1 mouse cellular context compared by ENCODE assay signal in the genomic region with DNA sequence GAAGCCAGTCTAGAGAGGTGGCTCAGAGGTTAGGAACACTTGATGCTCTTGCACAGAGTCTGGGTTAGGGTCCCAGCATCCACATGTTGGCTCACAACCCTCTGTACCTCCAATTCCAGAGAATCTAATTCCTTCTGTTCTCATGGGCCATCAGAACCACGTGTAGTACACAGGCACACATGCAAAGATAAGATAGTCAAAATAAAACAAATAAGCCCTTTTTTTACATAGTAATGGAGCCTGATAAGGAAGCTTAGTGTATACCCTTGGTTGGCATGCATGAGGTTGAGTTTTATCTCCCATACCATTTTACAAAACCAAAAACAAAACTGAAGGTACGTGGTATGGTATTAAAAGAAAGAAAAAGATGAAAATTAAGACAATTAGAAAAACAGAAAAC.
TF ChIP-seq lines count a peak whose summit lies in the region.

No protein-coding gene starts in this region.

TF ChIP-seq in MEL, 35 proteins besides CTCF, POLR2A, EP300 and RAD21:
- TF ChIP-seq NRF1 (IDR thresholded peaks at IDR 0.05; ENCODE audit: insufficient read depth, low read depth, low read length, poor library complexity, severe bottlenecking) = no peak
- TF ChIP-seq TAL1 (IDR thresholded peaks at IDR 0.05; ENCODE audit: low read length) = peak; percentile 19; the same call in 1 of the 2 replicates
- no peak for TF ChIP-seq BHLHE40 (IDR thresholded peaks at IDR 0.05; ENCODE audit: borderline replicate concordance, low read depth, low read length)
- no peak for TF ChIP-seq HCFC1 (IDR thresholded peaks at IDR 0.05; ENCODE audit: low read depth, low read length)
- no peak for TF ChIP-seq CHD1 (IDR thresholded peaks at IDR 0.05; ENCODE audit: low read depth, low read length)
- no peak for TF ChIP-seq MAZ (IDR thresholded peaks at IDR 0.05; ENCODE audit: low read depth, low read length)
- no peak for TF ChIP-seq USF2 (IDR thresholded peaks at IDR 0.05; ENCODE audit: borderline replicate concordance in 1 of 2, insufficient read depth in 1 of 2, low read depth in 1 of 2, low read length in 2 of 2)
- TF ChIP-seq ZKSCAN1 (IDR thresholded peaks at IDR 0.05; ENCODE audit: low read depth, low read length) = no peak
- TF ChIP-seq USF1 (IDR thresholded peaks at IDR 0.05; ENCODE audit: low read depth, low read length) = 0 out of 2 replicates have a peak, but pooled peaks have one; percentile 19
- TF ChIP-seq MYC (IDR thresholded peaks at IDR 0.05; ENCODE audit: low read depth, low read length) = no peak
- no peak for TF ChIP-seq NELFE (IDR thresholded peaks at IDR 0.05; ENCODE audit: low read depth, low read length)
- TF ChIP-seq SMC3 (IDR thresholded peaks at IDR 0.05; ENCODE audit: low read depth, low read length) = no peak
- TF ChIP-seq TCF12 (IDR thresholded peaks at IDR 0.05; ENCODE audit: low read depth, low read length) = peak; percentile 54; the same call in 1 of the 2 replicates
- TF ChIP-seq ZNF384 (IDR thresholded peaks at IDR 0.05; ENCODE audit: low read depth, low read length) = peak; percentile 26; the same call in 1 of the 2 replicates
- peak; percentile 54; the same call in 1 of the 2 replicates for TF ChIP-seq MXI1 (IDR thresholded peaks at IDR 0.05; ENCODE audit: low read depth, low read length)
- no peak for TF ChIP-seq TBP (IDR thresholded peaks at IDR 0.05; ENCODE audit: low read depth, low read length)
- peak; percentile 34; the same call in 1 of the 2 replicates for TF ChIP-seq SIN3A (IDR thresholded peaks at IDR 0.05; ENCODE audit: low read length)
- TF ChIP-seq ELF1 (IDR thresholded peaks at IDR 0.05; ENCODE audit: low read depth, low read length) = no peak
- no peak for TF ChIP-seq GABPA (IDR thresholded peaks at IDR 0.05; ENCODE audit: low read depth, low read length)
- no peak for TF ChIP-seq ZMIZ1 (IDR thresholded peaks at IDR 0.05; ENCODE audit: low read depth, low read length)
- no peak for TF ChIP-seq E2F4 (IDR thresholded peaks at IDR 0.05; ENCODE audit: borderline replicate concordance, low read depth, low read length)
- no peak for TF ChIP-seq UBTF (IDR thresholded peaks at IDR 0.05; ENCODE audit: borderline replicate concordance, insufficient read depth, low read depth, low read length)
- peak; percentile 63 for TF ChIP-seq GATA1 (IDR thresholded peaks at IDR 0.05; ENCODE audit: low read depth, low read length)
TF ChIP-seq in MEL: peak in this region for 7.
